Mouse (Mus musculus) A20 (cell line): ENCODE results near the gene 2310009B15Rik.

ENCODE experiments used
- DNase-seq: peaks from one replicate; pipeline ENCODE4 v3.0.0-alpha.2; 2011; ENCODE audit warnings: low read depth, low spot score

Gene 2310009B15Rik

DNA sequence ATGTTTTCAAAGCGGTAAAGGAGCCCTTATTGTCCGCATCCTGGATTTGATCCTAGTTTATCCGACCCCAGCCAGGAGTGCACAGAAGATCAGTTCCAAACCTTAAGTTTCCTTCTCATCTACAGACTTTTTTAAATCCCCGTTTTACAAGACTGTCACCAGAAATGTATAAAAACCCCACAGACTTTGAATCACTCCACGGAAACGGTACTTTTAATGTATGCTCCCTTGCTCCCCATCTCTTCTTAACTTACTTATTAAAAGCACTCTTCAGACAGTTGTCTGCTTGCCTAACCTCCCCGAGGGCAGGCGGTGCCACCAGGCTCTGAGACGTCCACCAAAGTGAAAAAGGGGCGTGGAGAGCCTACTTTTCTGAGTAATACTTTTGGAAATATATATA lies 13.9 kb downstream of the 2310009B15Rik start:
- DNase-seq, result no peak

DNA sequence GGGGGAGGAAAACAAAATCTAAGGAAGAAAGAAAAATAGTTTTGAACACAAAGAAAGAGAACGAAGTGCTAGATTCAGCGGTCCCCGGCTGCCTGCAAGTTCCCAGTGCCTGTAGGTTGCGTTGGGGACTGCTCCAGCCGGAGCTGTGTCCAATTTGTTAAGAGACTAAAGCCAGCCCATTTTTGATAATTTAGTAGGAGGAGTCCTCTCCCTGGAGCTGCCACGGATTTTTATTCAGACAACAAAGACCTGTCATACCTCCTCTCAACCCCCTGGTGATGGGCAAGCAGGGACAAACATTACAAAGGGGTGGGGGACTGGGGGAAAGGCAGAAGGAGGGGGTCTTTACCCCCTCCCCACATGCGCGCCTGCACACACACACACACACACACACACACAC lies 14.3 kb downstream of the 2310009B15Rik start:
- peak; percentile 32 for DNase-seq

DNA sequence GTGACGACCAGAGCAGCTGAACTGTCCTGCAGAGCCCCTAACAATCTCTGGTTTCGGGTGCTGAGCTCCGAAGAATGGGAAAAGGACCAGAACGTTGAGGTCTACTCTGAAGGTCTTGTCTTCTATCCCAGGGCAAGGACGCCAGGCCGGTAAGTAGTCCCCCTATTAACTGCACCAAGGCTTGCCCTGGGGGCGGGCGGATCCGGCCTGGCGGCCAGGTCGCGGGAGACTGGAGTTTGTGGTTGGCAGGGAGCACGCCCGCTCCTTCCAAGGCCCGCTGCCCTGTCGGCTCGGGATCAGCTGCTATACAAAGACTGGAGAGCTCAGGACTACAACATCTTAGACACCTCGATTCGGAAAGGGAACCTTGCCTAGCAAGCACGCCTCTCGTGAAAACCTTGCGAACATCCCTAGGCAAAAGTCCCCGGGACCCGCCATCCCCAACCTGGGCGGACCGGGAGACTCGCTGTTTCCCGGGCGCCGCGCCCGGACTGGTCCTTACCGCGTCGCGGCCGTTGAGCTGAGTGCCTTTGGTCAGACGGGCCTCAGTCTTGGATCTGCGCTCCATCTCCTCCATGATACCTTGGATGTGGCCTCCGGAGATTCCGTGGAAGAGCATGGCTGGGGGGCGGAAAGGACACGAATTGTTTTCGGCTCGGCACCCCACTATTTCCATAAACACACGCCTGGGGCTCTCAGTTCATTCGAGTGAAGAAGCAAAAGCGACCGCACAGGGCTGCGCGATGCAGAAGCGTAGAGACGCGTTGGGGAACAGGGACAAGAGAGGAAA lies 15.2 kb downstream of the 2310009B15Rik start:
- peak; percentile 37 for DNase-seq

DNA sequence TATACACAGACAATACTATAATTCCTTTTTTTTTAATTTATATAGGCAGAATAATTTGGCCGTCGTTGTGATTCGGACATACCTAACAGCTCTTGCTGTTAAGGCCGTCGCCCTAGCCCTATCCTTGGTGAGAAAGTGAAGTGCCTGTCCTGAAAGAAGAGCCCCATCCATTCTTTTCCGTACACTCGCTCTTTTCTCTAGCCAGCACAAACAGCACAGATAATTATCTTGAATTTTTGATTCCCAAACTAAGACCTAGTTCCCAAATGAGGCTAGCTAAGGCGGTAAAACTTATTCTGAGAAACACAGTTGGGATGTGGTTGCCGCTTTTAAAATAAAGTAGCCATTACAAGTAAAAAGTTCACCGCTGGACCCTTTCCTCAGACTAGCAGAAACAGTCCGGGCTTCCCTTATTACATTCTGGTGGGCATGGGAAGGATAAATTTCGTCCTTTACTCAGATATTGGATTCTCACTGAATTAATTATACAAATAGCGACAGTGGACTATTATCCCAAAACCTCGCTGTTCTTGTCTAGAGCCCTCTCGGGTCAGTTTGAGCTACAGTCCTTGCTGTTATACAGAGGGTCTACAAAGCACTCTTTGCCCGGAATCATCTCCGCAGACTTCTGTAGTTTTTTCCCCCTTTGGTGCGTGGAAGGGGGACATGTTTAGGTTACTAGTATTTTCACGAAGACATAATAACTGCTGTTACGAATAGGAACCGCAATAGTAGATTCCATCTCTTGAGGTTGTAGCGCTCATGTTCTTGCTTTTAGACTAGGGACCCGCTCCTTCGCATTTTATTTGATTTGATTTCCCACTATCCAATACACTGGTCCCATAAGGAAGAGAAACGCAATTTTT lies 16.0 kb downstream of the 2310009B15Rik start:
- no peak for DNase-seq

DNA sequence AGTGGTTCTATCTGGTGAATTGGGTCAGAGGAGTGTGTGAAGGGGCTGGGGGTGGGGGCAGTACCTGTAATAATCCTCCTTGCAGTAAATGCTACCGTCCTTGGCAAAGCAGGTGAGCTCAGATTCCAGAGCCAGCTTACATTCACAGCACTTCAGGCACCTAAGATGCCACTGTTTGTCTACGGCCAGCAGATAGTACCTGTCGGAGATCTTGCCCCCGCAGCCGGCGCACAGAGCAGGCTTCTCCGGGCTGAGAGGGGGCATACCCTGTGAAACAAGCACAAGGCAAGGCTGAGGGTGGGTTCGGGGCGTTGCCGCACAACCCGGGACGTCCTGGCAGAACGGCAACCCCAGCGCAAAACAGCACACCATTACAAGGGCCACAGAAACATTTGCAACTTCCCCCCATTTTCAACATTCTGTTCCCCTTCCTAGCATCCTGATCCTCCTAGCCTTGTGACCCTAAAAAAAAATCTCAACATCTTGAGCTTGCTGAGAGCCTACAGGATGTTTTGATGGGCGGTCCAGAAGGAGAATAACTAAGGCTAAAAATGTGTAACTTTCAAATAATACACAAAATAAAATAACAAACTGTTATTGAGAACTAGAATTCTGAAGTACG lies 16.7 kb downstream of the 2310009B15Rik start:
- DNase-seq, result no peak

DNA sequence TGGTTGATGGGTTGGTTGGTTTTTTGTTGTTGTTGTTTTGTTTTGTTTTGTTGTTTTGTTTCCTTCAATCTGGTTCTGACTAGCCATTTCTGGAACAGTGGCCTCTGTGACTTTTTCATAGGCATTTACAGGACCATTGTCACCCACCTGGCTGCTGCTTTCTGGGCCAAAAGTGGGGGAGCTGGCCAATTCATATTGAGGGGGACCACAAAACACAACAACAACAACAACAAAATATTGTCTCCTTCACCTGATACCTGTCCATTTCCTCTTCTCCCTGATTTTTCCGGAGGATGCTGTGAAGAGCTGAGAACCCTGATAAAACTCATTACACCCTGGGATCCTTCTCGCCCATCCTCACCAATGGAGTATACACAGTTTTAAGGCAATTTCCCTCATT lies 17.4 kb downstream of the 2310009B15Rik start:
- no peak for DNase-seq

DNA sequence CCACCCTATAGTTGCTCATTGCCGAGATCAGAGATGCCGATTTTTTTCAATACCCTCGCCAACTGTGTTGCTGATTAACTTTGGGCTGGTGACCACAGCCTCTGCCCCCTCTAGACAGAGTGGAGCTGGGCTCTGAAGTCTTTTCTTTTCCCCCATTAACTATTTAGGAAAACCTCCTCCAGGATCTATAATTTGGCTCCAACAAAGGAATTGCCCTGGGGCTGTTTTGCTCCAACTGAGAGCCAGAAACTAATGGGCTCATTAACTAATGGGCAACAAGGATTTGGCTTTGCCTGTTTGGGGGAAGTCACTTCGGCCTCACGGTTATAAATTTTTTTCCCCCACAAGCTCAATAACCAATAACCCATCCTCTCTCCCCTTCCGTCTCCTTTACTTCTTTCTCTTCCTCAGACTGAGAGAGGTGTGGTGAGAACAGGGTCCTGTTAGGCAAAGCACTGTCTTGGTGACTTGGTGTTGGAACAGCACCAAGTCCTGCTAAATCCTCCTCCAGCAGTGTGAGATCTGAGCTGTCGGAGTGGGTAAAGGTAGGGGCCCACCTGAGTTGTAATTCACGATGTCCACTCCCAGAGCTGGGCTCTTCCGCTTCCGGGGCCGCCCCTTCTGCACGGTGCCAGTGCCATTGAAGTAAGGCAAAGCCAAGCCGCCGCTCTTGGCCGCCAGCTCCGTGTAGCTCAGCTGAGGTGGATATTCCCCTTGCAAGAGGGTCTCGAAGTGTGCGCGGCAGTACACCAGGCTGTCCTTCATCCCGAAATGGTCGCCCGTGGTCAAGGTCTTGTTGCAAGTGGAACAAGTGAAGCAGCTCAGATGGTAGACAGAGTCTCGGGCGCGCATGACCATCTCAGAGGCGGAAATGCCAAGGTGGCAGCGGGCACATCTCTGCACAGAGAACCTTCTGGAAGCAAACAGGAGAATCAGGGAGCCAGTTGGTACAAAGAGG lies 18.6 kb downstream of the 2310009B15Rik start:
- DNase-seq, result no peak

DNA sequence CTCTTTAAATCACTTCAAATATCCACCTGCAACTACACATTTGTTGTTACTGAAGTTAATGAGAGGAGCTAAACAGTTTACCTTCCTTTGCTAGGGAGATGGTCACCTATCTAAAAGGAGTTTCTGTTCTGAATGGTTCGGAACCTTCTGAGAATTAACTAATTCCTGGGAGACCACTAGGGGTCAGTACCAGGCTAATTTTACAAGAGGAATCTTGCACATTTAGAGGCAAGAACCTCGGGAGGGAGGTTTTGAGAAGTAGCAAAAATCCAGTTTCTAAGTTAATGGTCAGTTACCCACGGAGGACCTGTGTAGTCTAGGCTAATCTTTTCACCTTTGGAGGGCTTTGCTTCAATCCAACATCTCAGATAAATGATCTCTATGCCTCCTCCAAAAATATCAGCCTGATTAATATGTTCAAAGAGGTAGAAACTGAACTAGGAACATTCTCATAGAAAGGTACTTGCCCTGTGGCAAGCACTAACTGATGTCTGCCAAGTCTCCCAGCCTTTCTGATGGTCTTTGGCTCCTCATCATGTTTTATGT lies 21.2 kb downstream of the 2310009B15Rik start:
- DNase-seq, result peak; percentile 70

DNA sequence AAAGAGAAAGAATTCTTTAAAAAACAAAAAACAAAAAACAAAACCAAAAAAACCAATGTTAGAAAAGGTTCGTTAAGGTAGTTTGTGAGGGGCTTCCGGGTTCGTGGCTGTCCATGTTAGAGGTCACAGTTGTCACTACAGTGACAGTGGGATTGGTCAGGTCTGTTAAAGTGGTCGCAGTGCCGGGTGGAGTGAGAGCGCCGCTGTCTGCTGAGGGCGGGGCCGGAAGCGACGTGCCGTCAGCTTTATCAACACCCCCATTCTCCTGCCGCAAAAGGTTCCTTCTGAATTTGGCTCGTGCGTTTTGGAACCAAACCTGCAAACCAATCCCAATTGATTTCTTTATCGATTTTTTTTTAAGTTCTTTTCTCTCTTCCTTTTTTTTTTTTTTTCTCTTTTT lies 25.3 kb downstream of the 2310009B15Rik start:
- peak; percentile 91 for DNase-seq

DNA sequence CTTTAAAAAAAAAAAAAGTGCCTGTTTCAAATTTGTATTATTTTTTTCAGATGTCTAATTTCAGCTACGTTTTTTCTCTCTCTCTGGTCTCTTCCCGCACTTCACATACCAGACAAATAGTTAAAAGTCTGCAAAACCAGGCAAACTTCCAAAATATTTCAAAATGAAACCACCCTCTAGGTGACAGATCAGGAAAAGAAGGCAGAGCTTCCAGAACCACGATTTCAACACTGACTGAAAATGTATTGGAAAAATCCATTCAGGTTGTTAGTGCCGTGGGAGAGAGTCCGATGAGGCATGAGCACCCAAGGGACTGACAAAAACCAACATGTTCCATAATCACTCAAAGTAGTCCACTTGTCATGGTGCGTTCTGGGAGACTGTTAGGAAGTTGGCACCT lies 29.8 kb downstream of the 2310009B15Rik start:
- DNase-seq, result no peak

DNA sequence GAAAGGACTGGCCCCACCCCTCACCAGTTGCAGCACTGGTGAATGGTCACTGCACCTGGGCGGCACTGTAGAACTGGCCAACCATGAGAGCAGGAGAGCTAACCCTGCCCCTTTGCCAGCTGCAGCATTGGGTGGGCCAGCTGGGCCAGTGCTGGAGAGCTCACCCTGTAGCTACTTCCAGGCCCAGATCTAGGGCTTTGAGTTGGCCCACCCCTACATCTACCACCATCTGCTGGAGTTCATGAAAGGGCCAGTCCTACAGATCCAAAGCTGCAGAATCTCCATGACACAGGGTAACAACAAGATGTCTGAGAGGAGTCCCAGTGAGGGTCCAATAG lies 33.7 kb downstream of the 2310009B15Rik start:
- peak; percentile 18 for DNase-seq

DNA sequence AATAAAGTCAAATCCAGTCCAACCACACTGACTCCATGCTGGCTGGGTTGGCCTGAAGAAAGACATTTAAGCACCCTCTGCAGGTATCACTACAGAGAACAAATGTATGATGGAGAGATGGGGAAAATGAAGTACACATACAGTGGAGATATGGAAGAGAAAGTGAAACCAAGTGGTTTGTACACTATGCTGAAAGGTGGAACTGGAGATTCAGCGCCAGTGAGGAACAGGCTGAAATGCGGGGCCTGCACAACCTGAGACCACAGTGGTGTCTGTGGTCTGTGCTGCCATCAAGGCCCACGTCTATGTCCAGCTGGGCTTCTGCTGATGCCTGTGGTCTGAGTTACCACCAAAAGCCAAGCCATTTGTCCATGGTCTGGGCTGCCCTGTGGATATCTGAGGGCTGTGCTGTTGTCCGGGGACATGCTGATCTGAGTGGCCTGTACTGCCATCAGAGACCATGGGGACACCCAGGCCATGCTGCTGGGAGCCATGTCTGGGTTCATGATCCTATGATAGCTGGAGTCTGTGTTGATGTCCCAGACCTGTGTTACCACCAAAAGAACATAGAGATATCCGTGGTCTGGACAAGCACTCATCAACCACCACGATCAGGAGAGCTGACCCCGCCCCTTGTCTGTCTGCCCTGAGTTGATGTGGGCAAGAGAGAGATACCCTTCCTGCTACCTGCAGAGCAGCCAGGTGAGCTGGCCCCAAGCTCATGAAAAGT lies 34.2 kb downstream of the 2310009B15Rik start:
- DNase-seq, result peak; percentile 42
